In the genomic region with DNA sequence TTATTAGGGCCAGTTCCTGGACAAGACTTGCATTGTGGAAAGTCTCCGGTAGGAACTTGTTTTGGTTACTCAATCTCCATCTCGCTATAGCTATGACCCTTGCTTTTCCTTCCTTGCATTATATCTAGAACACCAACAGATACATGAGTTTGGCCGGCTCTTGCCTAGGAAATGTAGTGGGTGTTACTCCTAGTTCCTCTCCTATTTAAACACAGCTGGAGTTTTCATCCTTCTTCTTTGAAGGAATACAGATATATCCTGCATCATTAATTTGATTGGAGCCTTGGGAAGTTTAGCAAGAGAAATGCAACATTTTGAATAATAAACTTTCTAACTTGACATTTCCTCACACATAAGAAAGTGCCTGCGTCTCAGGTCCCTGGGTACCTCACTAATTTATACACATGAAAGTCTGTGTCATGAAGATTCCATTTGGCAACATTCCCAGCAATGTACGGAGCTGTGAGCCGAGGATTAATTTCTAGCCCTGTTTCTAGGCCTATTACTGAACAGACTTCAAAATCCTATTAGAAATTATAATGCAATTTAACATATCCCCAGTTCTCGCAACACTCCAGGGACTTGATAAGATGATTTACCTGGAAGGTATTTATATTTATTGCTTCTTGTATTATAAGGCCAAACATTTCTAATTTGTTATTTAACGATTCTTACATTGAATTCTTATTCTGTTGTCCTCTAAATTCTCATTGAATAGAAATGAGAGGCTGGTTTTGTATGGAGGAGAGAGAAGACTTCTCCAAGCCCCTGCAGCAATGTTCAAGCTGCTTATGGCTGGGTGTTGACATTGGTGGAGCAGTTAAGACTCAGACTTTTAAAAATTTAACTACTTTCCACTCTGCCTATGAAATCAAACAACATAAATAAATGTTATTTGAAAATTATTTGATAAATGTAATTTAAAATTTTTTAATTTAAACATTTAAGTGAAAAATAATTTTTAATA, we compare ENCODE assay signal across 20 mouse cellular contexts.
DNase-seq lines count a peak whose midpoint lies in the region; ATAC-seq and TF ChIP-seq lines count a peak whose summit lies in the region.
"Had no signal": no experiment of that assay in that cellular context is flagged by ENCODE, and none has a peak within 500 bp of the region (broad histone marks: within the 10 kb centered on the region; RNA-seq: fewer than 3 reads in every experiment).

No protein-coding gene starts in this region.

- no peaks in the 10 kb centered on the region for H3K27me3 ChIP-seq in hindbrain, postnatal 0 days (ENCODE audit: insufficient read depth, low read length)
- H3K27me3 ChIP-seq in hindbrain, embryonic 12.5 days, result no peaks in the 10 kb centered on the region
- no peaks in the 10 kb centered on the region for H3K27me3 ChIP-seq in neural tube, embryonic 14.5 days (ENCODE audit: control insufficient read depth, insufficient read depth, low read length)
- H3K27me3 ChIP-seq: embryonic facial prominence, embryonic 12.5 days; liver, embryonic 15.5 days; stomach, embryonic 15.5 days had no signal

- no peaks in the 10 kb centered on the region for H3K9me3 ChIP-seq in hindbrain, postnatal 0 days (ENCODE audit: low read length)
- H3K9me3 ChIP-seq in hindbrain, embryonic 12.5 days (replicated peaks), result no peaks in the 10 kb centered on the region
- H3K9me3 ChIP-seq in neural tube, embryonic 14.5 days (ENCODE audit: control insufficient read depth, low read length), result no peaks in the 10 kb centered on the region; the same call in 1 of the 2 replicates
- H3K9me3 ChIP-seq: embryonic facial prominence, embryonic 12.5 days; liver, embryonic 15.5 days; stomach, embryonic 15.5 days had no signal

- H3K36me3 ChIP-seq in hindbrain, postnatal 0 days (ENCODE audit: insufficient read depth, low read length), result no peaks in the 10 kb centered on the region
- no peaks in the 10 kb centered on the region for H3K36me3 ChIP-seq in hindbrain, embryonic 12.5 days
- H3K36me3 ChIP-seq in neural tube, embryonic 14.5 days (ENCODE audit: control insufficient read depth, insufficient read depth, low read length), result no peaks in the 10 kb centered on the region
- H3K36me3 ChIP-seq: embryonic facial prominence, embryonic 12.5 days; liver, embryonic 15.5 days; stomach, embryonic 15.5 days had no signal

- ATAC-seq in hindbrain, postnatal 0 days, result no peak
- no peak for ATAC-seq in hindbrain, embryonic 12.5 days (ENCODE audit: low FRiP score)
- ATAC-seq in neural tube, embryonic 14.5 days (ENCODE audit: low read depth), result peak; percentile 80; the same call in 1 of the 2 replicates
- ATAC-seq: lung, postnatal 0 days had no signal

- H3K4me1 ChIP-seq in hindbrain, postnatal 0 days (ENCODE audit: insufficient read depth, low read length), result no peaks in the 10 kb centered on the region
- H3K4me1 ChIP-seq in hindbrain, embryonic 12.5 days, result no peaks in the 10 kb centered on the region
- no peaks in the 10 kb centered on the region for H3K4me1 ChIP-seq in neural tube, embryonic 14.5 days (ENCODE audit: control insufficient read depth, insufficient read depth, low read length)
- H3K4me1 ChIP-seq: embryonic facial prominence, embryonic 12.5 days; liver, embryonic 15.5 days; stomach, embryonic 15.5 days had no signal

- no peak overlapping the region for H3K9ac ChIP-seq in hindbrain, postnatal 0 days (replicated peaks; ENCODE audit: low read length)
- H3K9ac ChIP-seq in hindbrain, embryonic 12.5 days, result no peak overlapping the region
- no peak overlapping the region for H3K9ac ChIP-seq in neural tube, embryonic 14.5 days (replicated peaks; ENCODE audit: low read depth, low read length)
- H3K9ac ChIP-seq: embryonic facial prominence, embryonic 12.5 days; liver, embryonic 15.5 days; stomach, embryonic 15.5 days had no signal

- TF ChIP-seq CTCF in hindbrain, postnatal 0 days (IDR thresholded peaks at IDR 0.05; ENCODE audit: low read depth), result no peak

- whole genome bisulfite sequencing in hindbrain, postnatal 0 days, result 36% methylated on average over 8 of the region's 8 CpGs
- WGBS in hindbrain, embryonic 12.5 days, result 58% methylated on average over 8 of the region's 8 CpGs
- WGBS in neural tube, embryonic 14.5 days, result 46% methylated on average over 8 of the region's 8 CpGs

- no peak overlapping the region for H3K27ac ChIP-seq in hindbrain, postnatal 0 days
- H3K27ac ChIP-seq in hindbrain, embryonic 12.5 days, result no peak overlapping the region
- no peak overlapping the region for H3K27ac ChIP-seq in neural tube, embryonic 14.5 days (ENCODE audit: low read depth, low read length)
- H3K27ac ChIP-seq: embryonic facial prominence, embryonic 12.5 days; heart, adult 2 months; liver, embryonic 15.5 days; stomach, embryonic 15.5 days had no signal

- peak; percentile 2 to 7 for DNase-seq in cerebellum, postnatal 10 days
- no peak for DNase-seq in cerebellum, adult 11 months
- peak; percentile 71 for DNase-seq in hindbrain, postnatal 0 days (ENCODE audit: low spot score)
- peak; percentile 28 for DNase-seq in brain, embryonic 18.5 days (ENCODE audit: low read depth, low spot score)
- DNase-seq in left cerebral cortex, adult 11 months (ENCODE audit: low spot score), result no peak
- DNase-seq in heart, adult 8-10 months (ENCODE audit: low spot score), result no peak
- DNase-seq: adrenal gland, adult 8-10 months; cerebellum, adult 2 months; gastrocnemius, postnatal 10 days; heart, adult 2 months; kidney, adult 8-10 months; kidney, postnatal 36 days; layer of hippocampus, adult 9-11 months; spleen, adult 18-20 months had no signal

- no peak overlapping the region for H3K4me2 ChIP-seq in hindbrain, postnatal 0 days (ENCODE audit: low read depth, low read length)
- no peak overlapping the region for H3K4me2 ChIP-seq in hindbrain, embryonic 12.5 days (replicated peaks)
- H3K4me2 ChIP-seq in neural tube, embryonic 14.5 days (ENCODE audit: low read depth, low read length), result no peak overlapping the region
- H3K4me2 ChIP-seq: embryonic facial prominence, embryonic 12.5 days; liver, embryonic 15.5 days; stomach, embryonic 15.5 days had no signal

- no peak overlapping the region for H3K4me3 ChIP-seq in hindbrain, postnatal 0 days (ENCODE audit: low read length)
- no peak overlapping the region for H3K4me3 ChIP-seq in hindbrain, embryonic 12.5 days
- H3K4me3 ChIP-seq in neural tube, embryonic 14.5 days (ENCODE audit: low read depth, low read length), result no peak overlapping the region
- H3K4me3 ChIP-seq: embryonic facial prominence, embryonic 12.5 days; heart, adult 2 months; liver, embryonic 15.5 days; stomach, embryonic 15.5 days had no signal

Comparison
In these comparisons a context has a peak if more than half of its experiments do, and no peak if none do; other contexts are left out.
1. DNase-seq: peak in cerebellum, postnatal 10 days (2 of 2), hindbrain, postnatal 0 days (single experiment) and brain, embryonic 18.5 days (single experiment); none in cerebellum, adult 11 months (single experiment), left cerebral cortex, adult 11 months (single experiment) and heart, adult 8-10 months (single experiment).